Mouse (Mus musculus): ENCODE results near the gene Rpl18.

DNA sequence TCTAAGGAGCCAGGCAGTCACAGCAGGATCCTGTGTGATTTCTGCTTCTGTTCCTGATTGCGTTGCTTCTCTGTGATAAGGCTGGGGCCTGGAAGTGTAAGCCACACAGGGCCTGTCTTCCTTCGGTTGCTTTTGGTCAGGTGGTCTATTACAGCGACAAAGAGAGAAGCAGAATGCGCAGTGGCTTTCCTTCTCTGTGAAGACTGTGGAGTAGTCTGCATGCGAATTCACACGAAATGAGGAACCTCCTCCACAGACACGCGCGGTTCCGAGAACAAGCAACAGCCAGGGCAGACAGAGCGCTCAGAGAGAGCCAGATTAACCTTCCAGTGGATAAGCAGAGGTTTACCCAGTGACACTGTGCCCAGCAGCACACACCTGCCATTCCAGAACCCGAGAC is 26.1 kb downstream of the Rpl18 start:
- TF ChIP-seq POLR2A (IDR thresholded peaks at IDR 0.05; ENCODE audit: borderline replicate concordance, extremely low read depth, low read depth, low read length) (no peak), CTCF (IDR thresholded peaks at IDR 0.05; ENCODE audit: insufficient read depth, low read length) (no peak)

All from lung, adult 2 months (tissue).